Mouse (Mus musculus) forebrain, embryonic 12.5 days (tissue): ENCODE measurements around the gene Mymx. TPM values are rescaled to one million over a fixed set of nuclear protein-coding genes. Genes with fewer than 3 reads are reported as not detected.

ENCODE experiments used
- ATAC-seq: fragments of 200-750 bp; cut with Nextera tagmentation; 2 replicates; pipeline ENCODE4 v1.8.0; 2017; ENCODE audit warnings: moderate TSS enrichment; ENCODE audit not compliant: low FRiP score
- H3K27ac ChIP-seq: fragments of 300-500 bp; sonication (generic); 2 replicates; pipeline ENCODE4 v1.5.1; 2016; ENCODE audit warnings: mild to moderate bottlenecking
- H3K27me3 ChIP-seq: fragments of 300-500 bp; sonication (generic); 2 replicates; pipeline ENCODE4 v1.6.1; 2016; ENCODE audit warnings: mild to moderate bottlenecking
- H3K36me3 ChIP-seq: fragments of 300-500 bp; sonication (generic); replicated peaks from 2 replicates; pipeline ENCODE4 v1.6.1; 2016; ENCODE audit warnings: mild to moderate bottlenecking
- H3K4me1 ChIP-seq: fragments of 300-500 bp; sonication (generic); 2 replicates; pipeline ENCODE4 v1.6.1; 2016
- H3K4me2 ChIP-seq: fragments of 300-500 bp; sonication (generic); 2 replicates; pipeline ENCODE4 v1.6.1; 2016; ENCODE audit warnings: mild to moderate bottlenecking, moderate library complexity
- H3K4me3 ChIP-seq: fragments of 300-500 bp; sonication (generic); replicated peaks from 2 replicates; pipeline ENCODE4 v1.5.1; 2016; ENCODE audit warnings: mild to moderate bottlenecking
- H3K9ac ChIP-seq: fragments of 300-500 bp; sonication (generic); 2 replicates; pipeline ENCODE4 v1.6.1; 2016; ENCODE audit warnings: mild to moderate bottlenecking
- H3K9me3 ChIP-seq: fragments of 300-500 bp; sonication (generic); 2 replicates; pipeline ENCODE4 v1.6.1; 2016
- WGBS: fragments of 180-500 bp; shearing (Covaris S2); methylation state at CpG from one replicate; pipeline ENCODE4 v1.1.7; 2016; 5-methylcytosine and 5-hydroxymethylcytosine counted together
- polyA plus RNA-seq: library from polyadenylated mRNA; unstranded; fragments of >200 nt; fragmentation: Nextera tagmentation; extraction: Ambion mirVana; gene quantifications from 2 replicates; pipeline ENCODE4 v1.2.1, GENCODE M21; 2016

Mymx gene
- polyA plus RNA-seq, 1 experiment from 2014 or later: 0.24 TPM

- ATAC-seq: peak; percentile 68
- 22% methylated on average over 14 of the region's 14 CpGs for WGBS
- H3K27ac ChIP-seq: peak overlapping the region; percentile 31; the same call in 1 of the 2 replicates
- 0 out of 2 replicates have a peak overlapping the region, but pooled peaks have one; percentile 14 for H3K9ac ChIP-seq
- H3K4me2 ChIP-seq: no peak overlapping the region
- peaks cover 28% of the 10 kb centered on the region for H3K4me1 ChIP-seq
- H3K4me3 ChIP-seq: no peak overlapping the region
- no peaks in the 10 kb centered on the region; the same call in 1 of the 2 replicates for H3K9me3 ChIP-seq
- H3K27me3 ChIP-seq: no peaks in the 10 kb centered on the region
- H3K36me3 ChIP-seq: peaks cover 24% of the 10 kb centered on the region
Measured at GRCm38 (mm10) chr17:45584939-45585678, 16.8 kb downstream of the Mymx start.

- WGBS: 35% methylated on average over 12 of the region's 12 CpGs
- Histone ChIP-seq H3K27me3 (no peaks in the 10 kb centered on the region), H3K36me3 (peaks cover 20% of the 10 kb centered on the region), H3K27ac (peak overlapping the region; percentile 31; the same call in 1 of the 2 replicates), H3K4me3 (no peak overlapping the region), H3K4me2 (no peak overlapping the region), H3K9me3 (no peaks in the 10 kb centered on the region; the same call in 1 of the 2 replicates), H3K9ac (0 out of 2 replicates have a peak overlapping the region, but pooled peaks have one; percentile 14), H3K4me1 (peaks cover 28% of the 10 kb centered on the region)
- ATAC-seq: peak; percentile 53
Measured at GRCm38 (mm10) chr17:45584096-45584896, 17.6 kb downstream of the Mymx start.

- Histone ChIP-seq H3K36me3 (peaks cover 13% of the 10 kb centered on the region), H3K4me3 (no peak overlapping the region), H3K9me3 (no peaks in the 10 kb centered on the region; the same call in 1 of the 2 replicates), H3K27ac (no peak overlapping the region), H3K27me3 (no peaks in the 10 kb centered on the region), H3K4me1 (peaks cover 28% of the 10 kb centered on the region), H3K9ac (no peak overlapping the region), H3K4me2 (no peak overlapping the region)
- 73% methylated on average over 6 of the region's 6 CpGs for WGBS
- no peak for ATAC-seq
Measured at GRCm38 (mm10) chr17:45582715-45583355, 19.1 kb downstream of the Mymx start.

- Histone ChIP-seq H3K27me3 (no peaks in the 10 kb centered on the region), H3K4me2 (no peak overlapping the region), H3K9ac (no peak overlapping the region), H3K4me1 (peaks cover 28% of the 10 kb centered on the region), H3K36me3 (peaks cover 11% of the 10 kb centered on the region), H3K9me3 (no peaks in the 10 kb centered on the region; the same call in 1 of the 2 replicates), H3K27ac (no peak overlapping the region), H3K4me3 (no peak overlapping the region)
- no peak for ATAC-seq
- 95% methylated on average over 6 of the region's 6 CpGs for WGBS
Measured at GRCm38 (mm10) chr17:45582188-45582587, 19.7 kb downstream of the Mymx start.

GRCm38 (mm10) chr17:45581567-45581983, 20.3 kb downstream of the Mymx start:
- Histone ChIP-seq H3K4me2 (no peak overlapping the region), H3K9me3 (no peaks in the 10 kb centered on the region; the same call in 1 of the 2 replicates), H3K9ac (no peak overlapping the region), H3K27me3 (no peaks in the 10 kb centered on the region), H3K27ac (no peak overlapping the region), H3K4me3 (no peak overlapping the region), H3K36me3 (0 out of 2 replicates have a peak, but pooled peaks cover 4% of the 10 kb centered on the region), H3K4me1 (peaks cover 28% of the 10 kb centered on the region)
- 18% methylated on average over 2 of the region's 2 CpGs for WGBS
- no peak for ATAC-seq

- peaks cover 27% of the 10 kb centered on the region for H3K4me1 ChIP-seq
- H3K27ac ChIP-seq: no peak overlapping the region
- no peaks in the 10 kb centered on the region for H3K27me3 ChIP-seq
- WGBS: 55% methylated on average over 12 of the region's 12 CpGs
- H3K9me3 ChIP-seq: no peaks in the 10 kb centered on the region
- no peak overlapping the region for H3K9ac ChIP-seq
- no peak overlapping the region for H3K4me2 ChIP-seq
- H3K36me3 ChIP-seq: no peaks in the 10 kb centered on the region
- no peak for ATAC-seq
- no peak overlapping the region for H3K4me3 ChIP-seq
Measured at GRCm38 (mm10) chr17:45580958-45581477, 20.9 kb downstream of the Mymx start.

- H3K4me2 ChIP-seq: no peak overlapping the region
- WGBS: 88% methylated on average over 4 of the region's 4 CpGs
- peaks cover 17% of the 10 kb centered on the region for H3K4me1 ChIP-seq
- no peaks in the 10 kb centered on the region for H3K27me3 ChIP-seq
- H3K27ac ChIP-seq: no peak overlapping the region
- H3K36me3 ChIP-seq: no peaks in the 10 kb centered on the region
- no peak overlapping the region for H3K4me3 ChIP-seq
- ATAC-seq: no peak
- no peaks in the 10 kb centered on the region for H3K9me3 ChIP-seq
- no peak overlapping the region for H3K9ac ChIP-seq
Measured at GRCm38 (mm10) chr17:45579554-45579953, 22.3 kb downstream of the Mymx start.

- WGBS: 73% methylated on average over 7 of the region's 7 CpGs
- no peak for ATAC-seq
Measured at GRCm38 (mm10) chr17:45578843-45579242, 23.1 kb downstream of the Mymx start.

GRCm38 (mm10) chr17:45578242-45578641, 23.7 kb downstream of the Mymx start:
- Histone ChIP-seq H3K36me3 (no peaks in the 10 kb centered on the region), H3K4me2 (no peak overlapping the region), H3K9me3 (no peaks in the 10 kb centered on the region), H3K27ac (no peak overlapping the region), H3K4me3 (no peak overlapping the region), H3K27me3 (no peaks in the 10 kb centered on the region), H3K9ac (no peak overlapping the region), H3K4me1 (peaks cover 14% of the 10 kb centered on the region)
- 60% methylated on average over 5 of the region's 5 CpGs for WGBS
- no peak for ATAC-seq

More at GRCm38 (mm10) chr17:45578843-45579242, 23.1 kb downstream of the Mymx start:
- no peak overlapping the region for H3K27ac ChIP-seq
- no peak overlapping the region for H3K9ac ChIP-seq
- H3K4me2 ChIP-seq: no peak overlapping the region
- no peak overlapping the region for H3K4me3 ChIP-seq
- no peaks in the 10 kb centered on the region for H3K27me3 ChIP-seq
- peaks cover 15% of the 10 kb centered on the region for H3K4me1 ChIP-seq
- H3K36me3 ChIP-seq: no peaks in the 10 kb centered on the region
- H3K9me3 ChIP-seq: no peaks in the 10 kb centered on the region

GRCm38 (mm10) chr17:45575123-45575897, 26.6 kb downstream of the Mymx start:
- Histone ChIP-seq H3K9ac (0 out of 2 replicates have a peak overlapping the region, but pooled peaks have one; percentile 7), H3K9me3 (no peaks in the 10 kb centered on the region), H3K27ac (peak overlapping the region; percentile 98), H3K4me3 (no peak overlapping the region), H3K27me3 (no peaks in the 10 kb centered on the region), H3K4me2 (peak overlapping the region; percentile 81; the same call in 1 of the 2 replicates), H3K4me1 (peaks cover 25% of the 10 kb centered on the region), H3K36me3 (peaks cover 15% of the 10 kb centered on the region)
- no peak for ATAC-seq
- 90% methylated on average over 8 of the region's 8 CpGs for WGBS

GRCm38 (mm10) chr17:45574129-45574761, 27.7 kb downstream of the Mymx start:
- peak overlapping the region; percentile 95 for H3K9ac ChIP-seq
- no peaks in the 10 kb centered on the region for H3K27me3 ChIP-seq
- peaks cover 31% of the 10 kb centered on the region for H3K4me1 ChIP-seq
- H3K4me2 ChIP-seq: peak overlapping the region; percentile 81
- 2% methylated on average over 17 of the region's 17 CpGs for WGBS
- peak overlapping the region; percentile 98 for H3K27ac ChIP-seq
- H3K9me3 ChIP-seq: no peaks in the 10 kb centered on the region
- ATAC-seq: peak; percentile 31
- H3K36me3 ChIP-seq: peaks cover 25% of the 10 kb centered on the region
- H3K4me3 ChIP-seq: peak overlapping the region; percentile 97
